Mouse (Mus musculus) hindbrain, embryonic 14.5 days (tissue): Measurements from ENCODE around the gene Tmem151a. TPM values are rescaled to one million over a fixed set of nuclear protein-coding genes. Genes with fewer than 3 reads are reported as not detected.
A peak's percentile ranks its signal among the peaks of the same experiment; 100 is the strongest.

Source experiments
- ATAC-seq: fragments of 200-750 bp; cut with Nextera tagmentation; 2 replicates; pipeline ENCODE4 v1.8.0; 2017; ENCODE audit warnings: moderate number of reproducible peaks, mild to moderate bottlenecking, moderate TSS enrichment, moderate library complexity; ENCODE audit not compliant: low FRiP score
- DNase-seq: peaks from one replicate; pipeline ENCODE4 v3.0.0-alpha.2; 2015; ENCODE audit warnings: low spot score
- H3K27ac ChIP-seq: fragments of 300-500 bp; sonication (generic); 2 replicates; pipeline ENCODE4 v1.5.1; 2014; ENCODE audit warnings: mild to moderate bottlenecking, moderate library complexity
- H3K27me3 ChIP-seq: fragments of 300-500 bp; sonication (generic); 2 replicates; pipeline ENCODE4 v1.6.1; 2014; ENCODE audit warnings: mild to moderate bottlenecking, low read length, mixed read lengths; ENCODE audit not compliant: control insufficient read depth, insufficient read depth
- H3K36me3 ChIP-seq: fragments of 300-500 bp; sonication (generic); replicated peaks from 2 replicates; pipeline ENCODE4 v1.6.1; 2014; ENCODE audit not compliant: control insufficient read depth, insufficient read depth
- H3K4me1 ChIP-seq: fragments of 300-500 bp; sonication (generic); replicated peaks from 2 replicates; pipeline ENCODE4 v1.6.1; 2014; ENCODE audit warnings: antibody characterized with exemption, low read length, mixed read lengths; ENCODE audit not compliant: control insufficient read depth, insufficient read depth
- H3K4me2 ChIP-seq: fragments of 300-500 bp; sonication (generic); replicated peaks from 2 replicates; pipeline ENCODE4 v1.6.1; 2014; ENCODE audit warnings: mild to moderate bottlenecking, moderate library complexity
- H3K4me3 ChIP-seq: fragments of 300-500 bp; sonication (generic); replicated peaks from 2 replicates; pipeline ENCODE4 v1.5.1; 2014; ENCODE audit warnings: mild to moderate bottlenecking, low read length
- H3K9ac ChIP-seq: fragments of 300-500 bp; sonication (generic); 2 replicates; pipeline ENCODE4 v1.6.1; 2014
- H3K9me3 ChIP-seq: fragments of 300-500 bp; sonication (generic); 2 replicates; pipeline ENCODE4 v1.6.1; 2016; ENCODE audit warnings: low read length; ENCODE audit not compliant: control insufficient read depth
- WGBS: fragments of 180-500 bp; shearing (Covaris S2); extraction: QIAGEN DNeasy Blood & Tissue Kit; methylation state at CpG from one replicate; pipeline ENCODE4 v1.1.7; 2014; 5-methylcytosine and 5-hydroxymethylcytosine counted together
- polyA plus RNA-seq: library from polyadenylated mRNA; unstranded; fragments of >200 nt; fragmentation: Nextera tagmentation; extraction: Ambion mirVana; gene quantifications from 2 replicates; pipeline ENCODE4 v1.2.1, GENCODE M21; 2014

The Tmem151a gene
- polyA plus RNA-seq, 1 experiment from 2014 or later, result 20.7 TPM

DNA sequence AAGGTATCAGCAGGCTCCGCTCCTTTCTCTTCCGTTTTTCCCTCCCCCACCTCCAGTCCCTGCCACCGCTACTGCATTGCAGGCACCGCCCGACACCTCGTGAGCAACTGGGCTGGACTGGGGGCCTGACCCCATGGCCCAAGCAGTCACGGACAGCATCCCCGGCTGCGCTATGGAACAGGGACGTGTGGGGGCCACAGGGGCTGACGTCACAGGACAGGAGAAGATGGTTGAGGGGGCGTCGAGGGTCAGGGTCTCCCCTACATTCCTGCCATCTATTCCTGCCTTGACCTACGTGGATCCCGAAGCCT is 542 bp downstream of the Tmem151a start:
- 2% methylated on average over 15 of the region's 15 CpGs for WGBS
- DNase-seq, result no peak
- Histone ChIP-seq H3K27me3 (peaks cover 57% of the 10 kb centered on the region), H3K4me2 (peak overlapping the region; percentile 75), H3K36me3 (no peaks in the 10 kb centered on the region; the same call in 1 of the 2 replicates), H3K27ac (no peak overlapping the region), H3K9ac (peak overlapping the region; percentile 82), H3K4me1 (peaks cover 16% of the 10 kb centered on the region), H3K4me3 (peak overlapping the region; percentile 57), H3K9me3 (no peaks in the 10 kb centered on the region)
- ATAC-seq, result no peak

GRCm38 (mm10) chr19:5083961-5084833 is 1.1 kb downstream of the Tmem151a start:
- no peaks in the 10 kb centered on the region; the same call in 1 of the 2 replicates for H3K36me3 ChIP-seq
- H3K9ac ChIP-seq, result peak overlapping the region; percentile 82
- no peaks in the 10 kb centered on the region for H3K9me3 ChIP-seq
- H3K4me2 ChIP-seq, result peak overlapping the region; percentile 75
- peaks cover 57% of the 10 kb centered on the region for H3K27me3 ChIP-seq
- ATAC-seq (no peak), DNase-seq (no peak)
- H3K4me1 ChIP-seq, result peaks cover 12% of the 10 kb centered on the region
- H3K27ac ChIP-seq, result no peak overlapping the region
- peak overlapping the region; percentile 57 for H3K4me3 ChIP-seq
- 71% methylated on average over 3 of the region's 3 CpGs for WGBS

DNA sequence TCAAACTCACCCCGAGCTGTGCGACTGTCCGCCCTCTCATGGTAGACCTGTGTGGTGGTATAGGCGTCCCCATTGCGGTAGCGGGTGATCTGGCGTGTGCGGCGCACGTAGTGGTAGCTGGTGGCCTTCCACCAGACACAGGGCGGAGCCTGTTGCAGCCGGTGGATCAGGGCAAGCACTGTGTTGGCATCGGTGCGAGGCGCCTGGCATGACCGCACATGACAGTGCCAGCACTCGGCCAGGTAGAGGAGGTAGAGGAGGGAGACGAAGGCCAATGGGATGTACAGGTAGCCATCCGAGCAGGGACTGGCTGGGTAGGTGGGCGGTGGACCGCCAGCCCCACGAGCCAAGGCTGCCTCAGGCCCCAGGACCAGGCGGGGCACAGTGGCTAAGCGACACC is 2.7 kb downstream of the Tmem151a start:
- Histone ChIP-seq H3K4me2 (no peak overlapping the region), H3K27ac (no peak overlapping the region), H3K4me1 (0 out of 2 replicates have a peak, but pooled peaks cover 6% of the 10 kb centered on the region), H3K27me3 (peaks cover 57% of the 10 kb centered on the region), H3K9me3 (no peaks in the 10 kb centered on the region), H3K36me3 (no peaks in the 10 kb centered on the region; the same call in 1 of the 2 replicates), H3K9ac (no peak overlapping the region), H3K4me3 (no peak overlapping the region)
- DNase-seq (no peak), ATAC-seq (no peak)
- 71% methylated on average over 24 of the region's 24 CpGs for WGBS

DNA sequence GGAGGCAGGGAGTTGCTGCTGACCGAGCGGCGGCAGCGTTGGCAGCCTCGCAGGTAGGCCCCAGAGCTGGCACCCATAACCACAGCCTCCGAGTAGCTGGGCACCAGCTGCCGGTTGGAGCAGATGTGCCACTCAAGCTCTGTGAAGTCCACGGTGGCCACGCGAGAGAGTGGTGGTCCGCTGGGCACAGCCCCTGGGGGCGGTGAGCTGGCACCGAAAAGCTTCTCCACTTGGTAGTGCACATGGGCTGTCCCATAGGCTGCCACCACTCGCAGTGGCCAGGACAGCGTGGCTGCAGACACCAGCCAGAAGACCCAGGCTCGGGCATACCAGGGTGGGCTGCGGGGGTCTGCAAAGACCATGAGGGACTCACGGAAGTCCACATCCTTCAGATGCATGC is 3.3 kb downstream of the Tmem151a start:
- Histone ChIP-seq H3K4me2 (no peak overlapping the region), H3K4me3 (no peak overlapping the region), H3K4me1 (0 out of 2 replicates have a peak, but pooled peaks cover 3% of the 10 kb centered on the region), H3K9me3 (no peaks in the 10 kb centered on the region), H3K36me3 (no peaks in the 10 kb centered on the region; the same call in 1 of the 2 replicates), H3K27ac (no peak overlapping the region), H3K27me3 (peaks cover 57% of the 10 kb centered on the region), H3K9ac (no peak overlapping the region)
- 72% methylated on average over 18 of the region's 18 CpGs for WGBS
- DNase-seq (no peak), ATAC-seq (no peak)

GRCm38 (mm10) chr19:5079279-5079678 is 6.1 kb downstream of the Tmem151a start:
- Histone ChIP-seq H3K27ac (no peak overlapping the region), H3K4me2 (no peak overlapping the region), H3K9ac (no peak overlapping the region), H3K27me3 (peaks cover 37% of the 10 kb centered on the region), H3K9me3 (no peaks in the 10 kb centered on the region), H3K36me3 (no peaks in the 10 kb centered on the region; the same call in 1 of the 2 replicates), H3K4me3 (no peak overlapping the region), H3K4me1 (no peaks in the 10 kb centered on the region)
- 97% methylated on average over 1 of the region's 1 CpGs for WGBS
- DNase-seq (no peak), ATAC-seq (no peak)

DNA sequence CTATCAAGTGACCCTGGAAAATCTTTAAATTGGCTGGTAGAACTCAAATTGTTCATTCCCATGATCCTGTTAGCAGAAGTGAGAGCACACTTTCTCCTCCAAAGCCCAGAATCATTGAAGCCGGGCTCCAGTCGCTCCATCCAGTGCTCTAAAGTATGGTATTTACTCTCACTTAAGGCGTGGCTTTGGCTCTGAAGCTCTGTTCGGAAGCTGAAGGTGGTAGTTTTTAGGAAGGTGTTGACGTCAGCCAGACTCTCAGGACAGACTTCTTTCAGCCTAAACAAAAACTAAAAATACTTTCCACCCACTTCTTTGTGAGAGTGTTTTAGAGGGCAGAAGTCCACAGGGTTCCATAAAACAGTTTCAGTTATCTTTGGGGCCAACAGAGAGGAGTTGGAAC is 11.8 kb downstream of the Tmem151a start:
- Histone ChIP-seq H3K4me2 (no peak overlapping the region), H3K4me1 (peaks cover 8% of the 10 kb centered on the region), H3K9ac (no peak overlapping the region), H3K27me3 (peaks cover 7% of the 10 kb centered on the region; the same call in 1 of the 2 replicates), H3K9me3 (no peaks in the 10 kb centered on the region), H3K4me3 (no peak overlapping the region), H3K36me3 (no peaks in the 10 kb centered on the region), H3K27ac (no peak overlapping the region)
- no peak for DNase-seq
- 47% methylated on average over 5 of the region's 5 CpGs for WGBS
- no peak for ATAC-seq

GRCm38 (mm10) chr19:5073028-5073427 is 12.3 kb downstream of the Tmem151a start:
- DNase-seq (peak; percentile 77), ATAC-seq (no peak)
- Histone ChIP-seq H3K27me3 (peaks cover 12% of the 10 kb centered on the region; the same call in 1 of the 2 replicates), H3K27ac (no peak overlapping the region), H3K9me3 (no peaks in the 10 kb centered on the region), H3K9ac (no peak overlapping the region), H3K4me3 (0 out of 2 replicates have a peak overlapping the region, but pooled peaks have one; percentile 40), H3K4me2 (peak overlapping the region; percentile 59), H3K4me1 (peaks cover 13% of the 10 kb centered on the region), H3K36me3 (no peaks in the 10 kb centered on the region)
- 2% methylated on average over 15 of the region's 15 CpGs for WGBS

DNA sequence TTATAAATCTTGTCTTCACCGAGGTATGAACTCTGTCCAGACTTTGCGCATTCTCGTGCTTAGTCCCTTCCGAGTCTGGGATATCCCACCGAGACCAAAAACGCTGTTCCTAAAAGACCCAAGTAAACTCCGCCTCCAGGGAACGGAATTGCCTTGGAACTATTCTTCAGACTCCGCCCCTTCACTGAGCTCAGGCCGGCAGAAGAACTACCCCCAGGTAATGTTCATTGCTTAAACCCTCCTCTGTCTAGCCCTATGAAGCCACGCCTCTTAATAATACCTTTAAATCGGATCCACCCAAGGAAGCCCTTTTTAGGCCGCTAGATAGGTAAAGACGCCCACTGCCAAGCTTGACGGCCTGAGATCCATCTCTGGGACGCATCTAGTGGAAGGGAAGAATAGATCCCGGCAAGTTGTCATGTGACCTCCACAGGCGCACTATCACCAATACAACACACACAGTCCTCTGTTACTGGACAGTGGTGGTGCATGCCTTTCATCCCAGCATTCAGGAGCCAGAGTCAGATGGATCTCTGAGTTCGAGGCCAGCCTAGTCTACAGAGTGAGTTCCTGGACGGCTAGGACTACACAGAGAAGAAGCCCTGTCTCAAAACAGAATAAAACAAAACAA is 12.8 kb downstream of the Tmem151a start:
- Histone ChIP-seq H3K27ac (no peak overlapping the region), H3K27me3 (peaks cover 13% of the 10 kb centered on the region; the same call in 1 of the 2 replicates), H3K4me1 (peaks cover 17% of the 10 kb centered on the region), H3K9me3 (no peaks in the 10 kb centered on the region), H3K4me2 (peak overlapping the region; percentile 59), H3K4me3 (peak overlapping the region; percentile 40), H3K9ac (peak overlapping the region; percentile 47), H3K36me3 (no peaks in the 10 kb centered on the region)
- WGBS, result 3% methylated on average over 20 of the region's 20 CpGs
- no peak; the same call in 1 of the 2 replicates for ATAC-seq
- DNase-seq, result no peak
